Mouse (Mus musculus) lung, embryonic 15.5 days (tissue): ENCODE data around the gene 4632433K11Rik. TPM values are rescaled to one million over a fixed set of nuclear protein-coding genes. Genes with fewer than 3 reads are reported as not detected.
A peak's percentile ranks its signal among the peaks of the same experiment; 100 is the strongest.
"Not testable (repeated sequence)": the region's sequence is repeated elsewhere in the genome, so short reads cannot be mapped to it uniquely, and the experiment has no call there.

Experiments
- ATAC-seq: fragments of 200-750 bp; cut with Nextera tagmentation; 2 replicates; pipeline ENCODE4 v1.8.0; 2017; ENCODE audit warnings: moderate number of reproducible peaks, borderline replicate concordance; ENCODE audit not compliant: low FRiP score, low TSS enrichment; ENCODE audit errors: extremely low read depth
- H3K27ac ChIP-seq: fragments of 300-500 bp; sonication (generic); 2 replicates; pipeline ENCODE4 v1.5.1; 2015; ENCODE audit warnings: moderate library complexity, mild to moderate bottlenecking, inconsistent platforms
- H3K27me3 ChIP-seq: fragments of 300-500 bp; sonication (generic); 2 replicates; pipeline ENCODE4 v1.6.1; 2015; ENCODE audit warnings: inconsistent platforms
- H3K36me3 ChIP-seq: fragments of 300-500 bp; sonication (generic); 2 replicates; pipeline ENCODE4 v1.6.1; 2015; ENCODE audit warnings: inconsistent platforms
- H3K4me1 ChIP-seq: fragments of 300-500 bp; sonication (generic); 2 replicates; pipeline ENCODE4 v1.6.1; 2015; ENCODE audit warnings: inconsistent platforms
- H3K4me2 ChIP-seq: fragments of 300-500 bp; sonication (generic); 2 replicates; pipeline ENCODE4 v1.6.1; 2015; ENCODE audit warnings: inconsistent platforms, mild to moderate bottlenecking, moderate library complexity
- H3K4me3 ChIP-seq: fragments of 300-500 bp; sonication (generic); 2 replicates; pipeline ENCODE4 v1.5.1; 2015; ENCODE audit warnings: mild to moderate bottlenecking, inconsistent platforms
- H3K9ac ChIP-seq: fragments of 300-500 bp; sonication (generic); 2 replicates; pipeline ENCODE4 v1.6.1; 2015; ENCODE audit warnings: inconsistent platforms
- H3K9me3 ChIP-seq: fragments of 300-500 bp; sonication (generic); 2 replicates; pipeline ENCODE4 v1.6.1; 2016; ENCODE audit warnings: inconsistent platforms
- WGBS: fragments of 180-500 bp; shearing (Covaris S2); methylation state at CpG from one replicate; pipeline ENCODE4 v1.1.7; 2015; 5-methylcytosine and 5-hydroxymethylcytosine counted together
- polyA plus RNA-seq: library from polyadenylated mRNA; unstranded; fragments of >200 nt; fragmentation: Nextera tagmentation; extraction: Ambion mirVana; gene quantifications from 2 replicates; pipeline ENCODE4 v1.2.1, GENCODE M21; 2015

4632433K11Rik gene
- polyA plus RNA-seq, result not detected in 2 replicates

DNA sequence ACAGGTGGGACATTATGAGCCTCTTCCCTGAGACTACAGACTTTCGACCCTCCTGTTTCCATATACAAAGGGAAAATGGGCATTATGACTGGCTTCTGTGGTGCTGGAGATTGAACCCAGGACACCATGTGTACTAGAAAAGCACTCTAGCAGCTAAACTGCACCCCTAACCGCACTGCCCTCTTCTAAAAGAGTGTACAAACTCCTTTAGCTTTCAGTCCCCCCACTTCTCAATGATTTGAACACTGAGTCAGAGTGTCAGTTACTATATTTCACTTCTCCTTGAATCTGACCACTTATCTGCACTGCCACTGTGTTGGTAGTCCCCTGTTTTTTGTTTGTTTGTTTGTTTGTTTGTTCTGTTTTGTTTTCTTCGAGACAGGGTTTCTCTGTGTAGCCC is at the start of gene 4632433K11Rik:
4632433K11Rik (plus strand) TSS at position 301 of the 400 bp plus-strand sequence.
- Histone ChIP-seq H3K4me3 (no peak within 1 kb of the TSS), H3K36me3 (peaks cover 75% of the 10 kb centered on the region), H3K9ac (no peak within 1 kb of the TSS), H3K4me2 (no peak within 1 kb of the TSS), H3K9me3 (peaks cover 30% of the 10 kb centered on the region), H3K27me3 (no peaks in the 10 kb centered on the region), H3K4me1 (0 out of 2 replicates have a peak, but pooled peaks cover 2% of the 10 kb centered on the region), H3K27ac (no peak within 1 kb of the TSS)
- no peak for ATAC-seq
- 92% methylated on average over 3 of the region's 3 CpGs for WGBS

- Histone ChIP-seq H3K27me3 (no peaks in the 10 kb centered on the region), H3K36me3 (peaks cover 12% of the 10 kb centered on the region), H3K27ac (no peak overlapping the region), H3K4me2 (no peak overlapping the region), H3K9me3 (no peaks in the 10 kb centered on the region), H3K4me1 (no peaks in the 10 kb centered on the region), H3K9ac (no peak overlapping the region), H3K4me3 (no peak overlapping the region)
- WGBS, result 45% methylated on average over 2 of the region's 2 CpGs
- ATAC-seq, result 0 out of 2 replicates have a peak, but pooled peaks have one; percentile 46
Measured at GRCm38 (mm10) chr7:4988250-4988649, 45.7 kb upstream of the 4632433K11Rik start.

- WGBS, result 47% methylated on average over 55 of the region's 55 CpGs
- Histone ChIP-seq H3K27me3 (no peaks in the 10 kb centered on the region), H3K4me3 (no peak overlapping the region), H3K27ac (no peak overlapping the region), H3K4me2 (no peak overlapping the region), H3K9me3 (no peaks in the 10 kb centered on the region), H3K9ac (no peak overlapping the region), H3K4me1 (peaks cover 22% of the 10 kb centered on the region), H3K36me3 (peaks cover 19% of the 10 kb centered on the region)
- no peak for ATAC-seq
Measured at GRCm38 (mm10) chr7:4993347-4993998, 40.4 kb upstream of the 4632433K11Rik start.

- Histone ChIP-seq H3K4me2 (peak overlapping the region; percentile 84), H3K36me3 (peaks cover 19% of the 10 kb centered on the region), H3K27me3 (no peaks in the 10 kb centered on the region), H3K4me3 (no peak overlapping the region), H3K9me3 (no peaks in the 10 kb centered on the region), H3K4me1 (peaks cover 22% of the 10 kb centered on the region), H3K9ac (no peak overlapping the region), H3K27ac (no peak overlapping the region)
- no peak for ATAC-seq
- 57% methylated on average over 59 of the region's 59 CpGs for WGBS
Measured at GRCm38 (mm10) chr7:4993999-4994788, 39.7 kb upstream of the 4632433K11Rik start.

DNA sequence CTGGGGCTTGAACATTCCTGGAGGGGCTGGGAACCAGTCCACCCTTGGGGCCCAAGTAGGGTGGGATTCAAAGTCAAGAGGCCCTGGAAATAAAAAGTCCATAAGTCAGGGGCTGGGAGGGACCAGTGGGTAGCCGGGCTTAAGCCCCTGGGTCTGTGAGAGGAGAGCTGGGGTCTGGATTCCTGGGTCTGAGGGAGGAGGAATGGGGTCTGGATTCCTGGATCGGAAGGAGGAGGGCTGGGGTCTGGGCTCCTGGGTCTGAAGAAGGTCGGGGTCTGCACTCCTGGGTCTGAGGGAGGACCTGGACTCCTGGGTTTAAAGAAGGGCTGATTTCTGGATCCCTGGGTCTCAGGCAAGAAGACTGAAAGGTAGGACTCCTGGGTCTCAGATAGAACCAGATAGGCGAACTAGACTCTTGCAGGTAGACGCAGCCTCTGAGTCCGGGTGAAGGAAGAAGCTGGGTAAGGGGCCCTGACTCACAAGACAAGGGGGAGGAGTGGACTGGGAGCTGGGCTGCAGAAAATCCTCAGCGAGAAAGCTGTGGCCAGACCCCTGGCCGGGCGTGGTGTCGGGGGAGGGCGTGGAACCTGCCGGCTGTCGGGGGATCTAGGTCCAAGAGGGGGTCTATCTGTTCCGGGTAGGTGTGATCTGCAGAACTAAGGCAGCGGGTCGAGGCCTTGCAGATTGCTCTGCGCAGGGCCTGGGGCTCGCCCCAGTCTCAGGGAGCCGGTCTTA is 38.5 kb upstream of the 4632433K11Rik start:
- 5% methylated on average over 19 of the region's 19 CpGs for WGBS
- Histone ChIP-seq H3K27me3 (no peaks in the 10 kb centered on the region), H3K9ac (peak overlapping the region; percentile 68), H3K4me3 (peak overlapping the region; percentile 69), H3K36me3 (peaks cover 19% of the 10 kb centered on the region), H3K4me1 (peaks cover 22% of the 10 kb centered on the region), H3K27ac (peak overlapping the region; percentile 79), H3K4me2 (peak overlapping the region; percentile 84), H3K9me3 (no peaks in the 10 kb centered on the region)
- ATAC-seq, result no peak; the same call in none of the 2 replicates

DNA sequence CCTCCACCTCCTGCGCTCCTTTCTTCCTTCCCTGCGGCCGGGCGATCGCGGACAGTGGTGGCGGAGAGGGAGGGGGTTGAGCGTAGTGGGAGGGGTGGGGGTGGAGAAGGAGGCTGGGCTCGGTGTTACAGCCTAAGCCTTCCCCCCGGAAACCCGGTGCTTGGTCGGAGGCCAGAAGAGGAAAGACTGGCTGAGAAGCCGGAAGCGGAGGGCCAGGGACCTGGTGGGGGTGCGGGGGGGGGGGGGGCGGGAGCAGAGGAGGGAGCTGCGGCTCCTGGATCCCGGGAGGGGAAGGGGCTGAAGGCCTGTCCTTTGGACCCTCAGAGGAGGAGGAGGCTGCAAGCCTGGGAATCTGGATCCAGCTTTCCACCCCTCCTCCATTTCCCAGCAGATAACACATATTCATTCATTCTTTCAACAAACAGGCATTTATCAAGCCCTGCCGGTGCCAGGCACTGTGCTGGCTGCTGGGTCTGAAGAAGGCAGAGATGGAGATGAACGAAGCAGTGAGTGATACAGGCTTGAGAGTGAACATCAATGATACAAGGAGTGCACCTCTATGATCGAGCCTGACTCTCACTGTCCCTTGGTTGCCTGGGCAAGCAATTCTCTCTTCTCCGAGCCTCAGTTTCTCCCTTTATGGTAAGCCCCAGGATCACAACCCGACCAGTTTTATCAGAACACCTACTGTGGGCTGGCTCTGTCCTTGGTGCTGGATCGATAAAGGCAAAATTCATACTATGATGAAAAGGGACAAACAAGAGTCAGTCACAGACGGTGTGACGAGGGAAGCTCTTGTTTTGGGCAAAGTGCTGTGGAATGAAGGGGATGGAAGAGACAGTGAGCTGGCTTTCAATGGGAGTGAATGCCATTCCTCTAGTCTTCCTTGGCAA is 37.7 kb upstream of the 4632433K11Rik start, which contains the start of gene Zfp579:
Zfp579 (minus strand) TSS at position 156 of the 893 bp plus-strand sequence.
- Histone ChIP-seq H3K9me3 (no peaks in the 10 kb centered on the region), H3K27ac (peak within 1 kb of the TSS; percentile 79), H3K4me2 (peak within 1 kb of the TSS; percentile 84), H3K4me3 (peak within 1 kb of the TSS; percentile 69), H3K36me3 (peaks cover 19% of the 10 kb centered on the region), H3K9ac (peak within 1 kb of the TSS; percentile 68), H3K4me1 (peaks cover 22% of the 10 kb centered on the region), H3K27me3 (no peaks in the 10 kb centered on the region)
- peak; percentile 87 for ATAC-seq
- 6% methylated on average over 11 of the region's 26 CpGs for WGBS

DNA sequence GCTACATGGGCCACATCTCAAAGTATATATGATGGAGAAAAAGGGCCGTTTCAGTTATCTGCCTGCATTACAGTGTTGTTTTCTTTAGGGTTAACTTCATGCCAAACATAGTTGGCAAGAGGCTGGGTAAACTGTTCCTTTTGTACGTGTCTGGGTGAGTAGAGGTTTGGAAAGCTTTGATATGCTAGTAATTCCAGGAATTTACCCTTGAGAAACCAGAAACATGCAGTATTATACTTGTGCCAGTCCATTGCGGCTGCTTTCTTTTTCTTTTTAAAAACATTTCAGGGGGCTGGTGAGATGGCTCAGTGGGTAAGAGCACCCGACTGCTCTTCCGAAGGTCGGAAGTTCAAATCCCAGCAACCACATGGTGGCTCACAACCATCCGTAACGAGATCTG is 37.0 kb upstream of the 4632433K11Rik start:
- 55% methylated on average over 8 of the region's 8 CpGs for WGBS
- Histone ChIP-seq H3K4me2 (peak overlapping the region; percentile 84), H3K4me3 (peak overlapping the region; percentile 69), H3K27me3 (no peaks in the 10 kb centered on the region), H3K36me3 (peaks cover 19% of the 10 kb centered on the region), H3K4me1 (peaks cover 22% of the 10 kb centered on the region), H3K9ac (peak overlapping the region; percentile 68; the same call in 1 of the 2 replicates), H3K27ac (peak overlapping the region; percentile 79), H3K9me3 (no peaks in the 10 kb centered on the region)
- no peak for ATAC-seq

DNA sequence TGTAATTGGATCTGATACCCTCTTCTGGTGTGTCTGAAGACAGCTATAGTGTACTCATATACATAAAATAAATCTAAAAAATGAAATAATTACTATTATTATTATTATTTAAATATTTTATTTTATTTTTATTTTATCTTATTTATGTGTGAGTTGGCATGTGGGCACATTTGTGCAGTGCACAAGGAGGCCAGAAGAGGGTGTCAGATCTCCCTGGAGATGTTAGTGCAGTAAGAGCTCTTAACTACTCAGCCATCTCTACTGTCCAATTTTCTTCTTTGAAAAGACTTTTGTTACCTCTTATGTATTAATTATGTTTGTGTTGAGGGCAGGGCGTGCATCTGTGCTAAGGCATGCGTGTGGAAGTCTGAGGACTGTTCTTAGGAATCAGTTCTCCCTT is 34.0 kb upstream of the 4632433K11Rik start:
- no peaks in the 10 kb centered on the region for H3K9me3 ChIP-seq
- no peak overlapping the region for H3K9ac ChIP-seq
- WGBS, result 57% methylated on average over 2 of the region's 2 CpGs
- no peak overlapping the region for H3K4me2 ChIP-seq
- no peak overlapping the region for H3K27ac ChIP-seq
- no peaks in the 10 kb centered on the region for H3K27me3 ChIP-seq
- no peak for ATAC-seq
- H3K4me3 ChIP-seq, result no peak overlapping the region
- H3K4me1 ChIP-seq, result peaks cover 16% of the 10 kb centered on the region
- no peaks in the 10 kb centered on the region for H3K36me3 ChIP-seq

- 66% methylated on average over 8 of the region's 8 CpGs for WGBS
- not testable (repeated sequence) for H3K9me3 ChIP-seq, ATAC-seq, H3K4me1 ChIP-seq, H3K27ac ChIP-seq, H3K36me3 ChIP-seq, H3K9ac ChIP-seq, H3K4me3 ChIP-seq, H3K27me3 ChIP-seq, H3K4me2 ChIP-seq
Measured at GRCm38 (mm10) chr7:5002876-5003275, 31.0 kb upstream of the 4632433K11Rik start.

GRCm38 (mm10) chr7:5008229-5008628 is 25.7 kb upstream of the 4632433K11Rik start:
- Histone ChIP-seq H3K36me3 (peaks cover 58% of the 10 kb centered on the region), H3K4me1 (peaks cover 5% of the 10 kb centered on the region; the same call in 1 of the 2 replicates), H3K4me2 (no peak overlapping the region), H3K9me3 (no peaks in the 10 kb centered on the region), H3K27ac (no peak overlapping the region), H3K4me3 (no peak overlapping the region), H3K27me3 (no peaks in the 10 kb centered on the region), H3K9ac (no peak overlapping the region)
- no peak for ATAC-seq
- WGBS, result 96% methylated on average over 26 of the region's 26 CpGs
